Mouse (Mus musculus): ENCODE measurements around the gene Arhgef28. TPM values are rescaled to one million over a fixed set of nuclear protein-coding genes. Genes with fewer than 3 reads are reported as not detected.

Arhgef28 gene
- polyA plus RNA-seq (2012; rRNA removed) = 4.7 and 8.4 TPM in 2 replicates

GRCm38 (mm10) chr13:98205771-98206545 lies at the start of gene Arhgef28:
Arhgef28 (minus strand) TSS chr13:98206439.

Other genes with a start within 250 kb of the Arhgef28 start
- 21.7 and 25.8 TPM in 2 replicates for gene Utp15, start 56.6 kb upstream of the Arhgef28 start, polyA plus RNA-seq (2012; rRNA removed)
- gene Ankra2, start 56.6 kb upstream of the Arhgef28 start, polyA plus RNA-seq (2012; rRNA removed) = 42.6 and 44.9 TPM in 2 replicates
- gene Gm21976, start 73.4 kb upstream of the Arhgef28 start, polyA plus RNA-seq (2012; rRNA removed) = not detected in 2 replicates
- 723 and 1,066 TPM in 2 replicates for gene Btf3, start 110.6 kb upstream of the Arhgef28 start, polyA plus RNA-seq (2012; rRNA removed)
- gene Foxd1, start 147.8 kb upstream of the Arhgef28 start, polyA plus RNA-seq (2012; rRNA removed) = 13.8 and 14.1 TPM in 2 replicates

Data from central nervous system, embryonic 11.5 days (tissue).